Mouse (Mus musculus) forebrain, postnatal 0 days (tissue): ENCODE results near the gene Enah. TPM values are rescaled to one million over a fixed set of nuclear protein-coding genes. Genes with fewer than 3 reads are reported as not detected.

Experiments
- ATAC-seq: fragments of 200-750 bp; cut with Nextera tagmentation; 2 replicates; pipeline ENCODE4 v1.8.0; 2017; ENCODE audit warnings: mild to moderate bottlenecking, moderate library complexity
- DNase-seq: peaks from one replicate; pipeline ENCODE4 v3.0.0-alpha.2; 2015
- H3K27ac ChIP-seq: fragments of 300-500 bp; sonication (generic); 2 replicates; pipeline ENCODE4 v1.5.1; 2014; ENCODE audit warnings: low read depth, mild to moderate bottlenecking, antibody characterized with exemption, low read length, moderate library complexity, mixed read lengths
- H3K27me3 ChIP-seq: fragments of 300-500 bp; sonication (generic); 2 replicates; pipeline ENCODE4 v1.6.1; 2014; ENCODE audit warnings: mild to moderate bottlenecking, low read length, mixed read lengths; ENCODE audit not compliant: insufficient read depth
- H3K36me3 ChIP-seq: fragments of 300-500 bp; sonication (generic); 2 replicates; pipeline ENCODE4 v1.6.1; 2014; ENCODE audit warnings: mild to moderate bottlenecking, moderate library complexity; ENCODE audit not compliant: insufficient read depth
- H3K4me1 ChIP-seq: fragments of 300-500 bp; sonication (generic); 2 replicates; pipeline ENCODE4 v1.6.1; 2014; ENCODE audit warnings: antibody characterized with exemption; ENCODE audit not compliant: insufficient read depth
- H3K4me2 ChIP-seq: fragments of 300-500 bp; sonication (generic); 2 replicates; pipeline ENCODE4 v1.6.1; 2014; ENCODE audit warnings: low read depth, mild to moderate bottlenecking, moderate library complexity
- H3K4me3 ChIP-seq: fragments of 300-500 bp; sonication (generic); 2 replicates; pipeline ENCODE4 v1.5.1; 2014; ENCODE audit warnings: low read depth, low read length, mixed read lengths
- H3K9ac ChIP-seq: fragments of 300-500 bp; sonication (generic); 2 replicates; pipeline ENCODE4 v1.6.1; 2014; ENCODE audit warnings: mild to moderate bottlenecking
- H3K9me3 ChIP-seq: fragments of 300-500 bp; sonication (generic); 2 replicates; pipeline ENCODE4 v1.6.1; 2016; ENCODE audit warnings: low read length
- CTCF ChIP-seq: sonication (generic); IDR thresholded peaks from 2 replicates; pipeline ENCODE4 v1.5.1; 2016; ENCODE audit warnings: antibody characterized with exemption, control low read depth, low read depth
- WGBS: fragments of 180-500 bp; shearing (Covaris S2); extraction: QIAGEN DNeasy Blood & Tissue Kit; methylation state at CpG from one replicate; pipeline ENCODE4 v1.1.7; 2014; 5-methylcytosine and 5-hydroxymethylcytosine counted together
- polyA plus RNA-seq: library from polyadenylated mRNA; unstranded; fragments of >200 nt; fragmentation: Nextera tagmentation; extraction: Ambion mirVana; gene quantifications from 2 replicates; pipeline ENCODE4 v1.2.1, GENCODE M21; 2015
- total RNA-seq: library from RNA; depleted of rRNA; stranded (reverse); fragments of >200 nt; gene quantifications from 2 replicates; pipeline ENCODE4 v1.2.3, GENCODE M21; 2014; rRNA removed

Enah gene
- 75.0 and 88.0 TPM in 2 replicates for total RNA-seq
- polyA plus RNA-seq = 8.1 and 16.0 TPM in 2 replicates

DNA sequence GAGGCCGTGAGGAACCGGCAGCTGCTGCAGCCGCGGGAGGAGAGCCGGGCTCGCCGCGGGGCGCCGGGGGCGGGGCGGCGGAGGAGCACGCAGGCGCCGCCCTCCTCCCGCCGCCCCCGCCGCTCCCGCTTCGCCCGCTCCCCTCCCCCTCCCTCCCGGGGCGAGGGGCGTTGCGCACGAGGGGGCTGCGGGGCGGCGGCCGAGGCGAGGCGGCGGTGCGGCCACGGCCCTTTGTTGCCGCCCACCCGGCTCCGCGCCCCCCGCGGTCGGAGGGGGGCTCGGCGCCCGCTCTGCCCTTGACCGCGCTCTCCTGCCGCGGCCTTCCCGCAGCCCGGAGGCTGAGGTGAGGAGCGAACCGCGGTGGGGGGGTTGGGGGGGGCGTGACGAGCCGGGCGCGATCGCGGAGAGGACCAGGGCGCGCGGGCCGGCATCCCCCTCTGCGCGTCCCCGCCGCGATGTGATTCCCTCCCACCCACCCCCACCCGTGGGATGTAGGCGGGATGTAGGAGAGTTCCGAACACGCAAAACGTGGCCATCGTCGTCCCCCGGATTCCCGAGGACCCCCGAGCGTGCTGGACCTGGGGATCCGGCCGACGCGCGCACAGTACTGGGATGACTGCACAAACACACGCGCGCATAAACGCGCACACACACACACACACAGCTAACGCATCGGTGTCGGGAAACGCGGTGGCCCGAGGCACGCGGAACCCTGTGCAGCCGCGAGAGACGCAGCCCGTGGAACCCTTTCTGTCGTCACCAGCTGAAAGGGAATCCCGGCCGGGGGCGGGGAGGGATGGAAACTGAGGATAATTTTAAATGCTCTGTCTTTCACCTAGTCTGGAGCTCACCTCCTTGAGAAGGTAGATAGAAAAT is at the start of gene Enah:
Gene Enah, minus strand, starts transcription at position 65 of the 876 bp plus-strand sequence.
- H3K4me2 ChIP-seq = peak within 1 kb of the TSS; percentile 63
- no peaks in the 10 kb centered on the region for H3K27me3 ChIP-seq
- DNase-seq (peak; percentile 90), ATAC-seq (peak; percentile 83)
- H3K4me3 ChIP-seq = peak within 1 kb of the TSS; percentile 89
- no peaks in the 10 kb centered on the region for H3K9me3 ChIP-seq
- H3K27ac ChIP-seq = peak within 1 kb of the TSS; percentile 98
- no peak for TF ChIP-seq CTCF
- no peaks in the 10 kb centered on the region for H3K36me3 ChIP-seq
- H3K9ac ChIP-seq = peak within 1 kb of the TSS; percentile 85
- peaks cover 10% of the 10 kb centered on the region for H3K4me1 ChIP-seq
- under 1% methylated on average over 66 of the region's 109 CpGs for WGBS

DNA sequence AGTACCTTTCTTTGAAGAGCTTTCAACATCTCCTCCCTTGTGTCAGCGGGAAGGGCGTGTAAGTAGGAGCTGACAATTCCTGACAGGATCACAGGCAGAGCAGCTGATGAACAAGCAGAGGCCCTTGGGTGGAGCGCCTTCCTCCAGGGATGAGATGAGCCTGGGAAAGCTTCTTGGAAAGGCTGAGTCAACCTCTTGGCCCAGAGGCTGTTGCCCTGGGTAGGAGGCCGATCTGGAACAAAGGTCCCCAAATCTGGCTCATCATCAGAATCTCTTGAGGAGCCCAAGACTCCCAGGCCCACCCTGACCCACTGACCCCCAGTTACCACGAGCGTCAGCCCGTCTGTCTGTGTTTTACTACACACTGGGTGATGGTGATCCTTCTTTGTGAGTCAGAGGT is 48.3 kb upstream of the Enah start:
- H3K4me2 ChIP-seq = no peak overlapping the region
- no peaks in the 10 kb centered on the region for H3K4me1 ChIP-seq
- ATAC-seq (no peak), DNase-seq (no peak)
- no peaks in the 10 kb centered on the region for H3K9me3 ChIP-seq
- no peak for TF ChIP-seq CTCF
- H3K4me3 ChIP-seq = no peak overlapping the region
- WGBS = 91% methylated on average over 7 of the region's 7 CpGs
- H3K27ac ChIP-seq = no peak overlapping the region
- no peaks in the 10 kb centered on the region for H3K36me3 ChIP-seq
- no peaks in the 10 kb centered on the region for H3K27me3 ChIP-seq
- H3K9ac ChIP-seq = no peak overlapping the region

DNA sequence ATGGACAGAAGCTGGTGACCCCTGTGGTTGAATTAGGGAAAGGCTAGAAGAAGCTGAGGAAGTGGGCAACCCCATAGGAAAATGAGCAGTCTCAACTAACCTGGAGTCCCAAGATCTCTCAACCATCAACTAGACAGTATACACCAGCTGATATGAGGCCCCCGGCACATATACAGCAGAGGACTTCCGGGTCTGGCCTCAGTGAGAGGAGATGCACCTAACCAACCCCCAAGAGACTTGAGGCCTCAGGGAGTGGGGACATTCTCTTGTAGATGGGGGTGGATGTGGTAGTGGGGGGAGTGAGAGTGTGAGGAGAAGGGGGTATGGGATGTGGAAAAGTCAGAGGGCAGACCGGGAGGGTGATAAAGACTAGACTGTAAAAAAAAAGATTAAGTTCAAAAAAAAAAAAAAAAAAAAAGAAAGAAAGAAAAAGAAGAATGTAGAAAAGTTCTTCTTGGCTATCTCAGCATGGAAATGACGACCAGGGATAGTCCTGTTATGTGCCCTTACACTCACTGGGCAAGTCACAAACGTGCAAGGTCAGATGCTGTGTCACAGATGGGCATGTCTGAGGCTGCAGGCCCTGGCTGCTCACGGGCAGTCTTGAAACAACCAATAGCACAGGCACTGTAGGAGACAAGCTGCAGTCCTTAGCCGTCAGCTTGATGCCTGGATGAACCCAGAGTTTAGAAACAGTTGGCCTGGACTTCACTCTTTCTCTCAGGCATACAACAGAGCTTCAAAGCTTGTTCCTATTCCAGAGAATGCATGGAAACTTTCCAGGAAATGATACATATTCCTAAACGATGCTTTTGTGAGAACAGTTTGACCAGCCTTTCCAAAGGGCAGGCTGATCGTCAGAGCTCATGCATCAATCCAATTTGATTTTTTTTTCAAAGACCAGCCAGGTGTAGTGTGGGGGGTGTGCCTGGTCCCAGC is 47.0 kb upstream of the Enah start:
- WGBS = 68% methylated on average over 9 of the region's 9 CpGs
- no peak overlapping the region for H3K27ac ChIP-seq
- no peak overlapping the region for H3K4me2 ChIP-seq
- H3K9me3 ChIP-seq = no peaks in the 10 kb centered on the region
- no peaks in the 10 kb centered on the region for H3K36me3 ChIP-seq
- H3K9ac ChIP-seq = no peak overlapping the region
- no peaks in the 10 kb centered on the region for H3K27me3 ChIP-seq
- no peaks in the 10 kb centered on the region for H3K4me1 ChIP-seq
- H3K4me3 ChIP-seq = no peak overlapping the region
- TF ChIP-seq CTCF = no peak
- DNase-seq (no peak), ATAC-seq (no peak)

DNA sequence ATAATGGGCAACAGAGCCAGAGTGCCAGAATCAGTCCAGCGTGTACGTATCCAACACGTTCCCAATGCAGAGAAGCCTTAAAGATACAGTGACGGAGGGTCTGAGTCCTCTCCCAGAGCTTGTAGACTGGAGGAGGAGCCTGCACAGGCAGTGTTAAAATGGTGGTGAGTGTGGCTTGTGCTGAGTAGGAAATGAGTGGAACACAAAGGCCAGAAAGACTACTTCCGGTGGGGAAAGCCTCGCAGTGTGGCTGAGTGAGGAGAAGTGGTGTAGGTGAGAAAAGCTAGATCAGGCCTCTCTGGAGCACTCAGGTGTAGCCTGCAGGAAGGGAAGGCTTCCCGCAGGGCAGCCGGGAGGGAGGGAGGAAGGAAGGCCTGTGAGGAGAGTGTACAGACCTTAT is 43.9 kb upstream of the Enah start:
- no peaks in the 10 kb centered on the region for H3K4me1 ChIP-seq
- H3K27me3 ChIP-seq = no peaks in the 10 kb centered on the region
- no peak for ATAC-seq
- TF ChIP-seq CTCF = no peak
- H3K4me3 ChIP-seq = no peak overlapping the region
- H3K36me3 ChIP-seq = no peaks in the 10 kb centered on the region
- H3K9me3 ChIP-seq = no peaks in the 10 kb centered on the region
- no peak overlapping the region for H3K27ac ChIP-seq
- WGBS = 78% methylated on average over 8 of the region's 8 CpGs
- H3K9ac ChIP-seq = no peak overlapping the region
- DNase-seq = no peak
- no peak overlapping the region for H3K4me2 ChIP-seq

DNA sequence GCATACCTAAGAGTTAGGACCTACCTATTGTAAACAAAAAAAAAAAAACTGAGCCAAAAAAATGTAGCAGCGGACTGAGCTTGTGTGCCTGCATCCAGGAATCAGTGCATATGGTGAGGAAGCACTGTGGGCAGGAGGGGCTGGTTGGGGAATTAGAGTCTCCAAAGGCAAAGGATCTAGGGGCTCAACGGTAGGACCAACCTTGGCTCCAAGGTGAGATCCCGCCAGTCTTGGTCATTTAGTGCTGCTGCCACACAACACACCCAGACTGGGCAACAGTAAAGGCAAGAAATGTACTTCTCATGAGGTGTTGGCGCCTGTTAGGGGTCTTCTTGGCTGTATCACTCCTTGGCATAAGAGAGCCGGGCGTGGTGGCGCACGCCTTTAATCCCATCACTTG is 43.0 kb upstream of the Enah start:
- no peaks in the 10 kb centered on the region for H3K27me3 ChIP-seq
- no peak overlapping the region for H3K9ac ChIP-seq
- H3K4me3 ChIP-seq = no peak overlapping the region
- H3K27ac ChIP-seq = no peak overlapping the region
- H3K4me2 ChIP-seq = no peak overlapping the region
- H3K4me1 ChIP-seq = no peaks in the 10 kb centered on the region
- H3K9me3 ChIP-seq = no peaks in the 10 kb centered on the region
- H3K36me3 ChIP-seq = no peaks in the 10 kb centered on the region
- DNase-seq = no peak
- TF ChIP-seq CTCF = no peak
- 96% methylated on average over 8 of the region's 8 CpGs for WGBS
- ATAC-seq = no peak

DNA sequence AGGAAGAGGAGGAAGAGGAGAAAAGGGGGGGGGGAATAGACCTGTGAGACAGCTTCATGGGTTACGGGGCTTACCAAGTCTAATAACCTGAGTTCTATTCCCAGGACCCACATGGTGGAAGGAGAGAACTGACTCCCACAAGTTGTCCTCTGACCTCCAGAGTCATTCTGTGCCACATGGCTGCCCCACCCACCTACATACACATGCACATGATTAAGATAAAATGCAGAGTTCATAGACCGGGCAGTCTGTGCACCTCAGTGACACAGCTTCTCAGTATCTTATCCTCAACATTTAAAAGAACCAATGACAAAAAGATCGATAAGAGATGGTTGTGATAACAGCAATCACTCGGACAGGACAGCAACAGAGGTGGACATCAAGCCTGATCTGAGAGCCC is 41.4 kb upstream of the Enah start:
- Histone ChIP-seq H3K4me1 (no peaks in the 10 kb centered on the region), H3K27ac (no peak overlapping the region), H3K4me2 (no peak overlapping the region), H3K9me3 (no peaks in the 10 kb centered on the region), H3K9ac (no peak overlapping the region), H3K4me3 (no peak overlapping the region), H3K27me3 (no peaks in the 10 kb centered on the region), H3K36me3 (no peaks in the 10 kb centered on the region)
- 94% methylated on average over 4 of the region's 4 CpGs for WGBS
- no peak for DNase-seq
- ATAC-seq = no peak
- no peak for TF ChIP-seq CTCF
